Mouse (Mus musculus): ENCODE results near the gene Ndrg3.

- no peak for TF ChIP-seq CTCF (IDR thresholded peaks at IDR 0.05; ENCODE audit: control insufficient read depth, insufficient read depth, insufficient read length)
- no peak for TF ChIP-seq MAX (IDR thresholded peaks at IDR 0.05)
- TF ChIP-seq MYOD1 (IDR thresholded peaks at IDR 0.05; ENCODE audit: control insufficient read depth, insufficient read length, low read depth) = no peak
- TF ChIP-seq CEBPB (IDR thresholded peaks at IDR 0.05; ENCODE audit: low read depth) = no peak
These were observed 15.4 kb upstream of the Ndrg3 start for GRCm38 (mm10) chr2:157007234-157007596.
